Mouse (Mus musculus): ENCODE results near the gene H2afy2.

DNA sequence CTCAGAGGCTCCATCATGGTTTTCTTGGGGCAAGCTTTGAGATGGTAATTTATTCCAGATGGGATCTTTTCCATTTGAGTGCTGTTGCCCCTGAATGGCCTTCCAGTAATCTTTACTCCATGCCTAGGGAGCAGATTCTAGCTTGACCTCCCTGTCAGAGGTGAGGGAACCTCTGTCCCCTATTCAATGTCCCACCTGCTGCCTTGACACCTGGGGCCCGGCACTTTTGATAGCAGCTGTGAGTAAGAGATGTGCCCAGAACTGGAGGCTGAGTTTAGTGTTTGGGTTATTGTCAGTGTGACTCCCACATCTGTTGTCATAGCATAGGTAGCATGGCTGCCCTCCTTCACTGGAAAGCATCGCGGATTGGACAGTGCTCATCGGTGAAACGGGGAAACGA is 47.8 kb upstream of the H2afy2 start:
- TF ChIP-seq CTCF (IDR thresholded peaks at IDR 0.05) = no peak
- no peak for TF ChIP-seq EP300 (IDR thresholded peaks at IDR 0.05)

All from lung, postnatal 0 days (tissue).